Mouse (Mus musculus): ENCODE results near the gene Epn1. TPM values are rescaled to one million over a fixed set of nuclear protein-coding genes. Genes with fewer than 3 reads are reported as not detected.

Gene Epn1
- polyA plus RNA-seq (2012; rRNA removed; ENCODE audit: low replicate concordance): 151 and 159 TPM in 2 replicates

GRCm38 (mm10) chr7:5080010-5080751 lies at the start of gene Epn1:
Epn1 (plus strand) TSS chr7:5080235.

DNA sequence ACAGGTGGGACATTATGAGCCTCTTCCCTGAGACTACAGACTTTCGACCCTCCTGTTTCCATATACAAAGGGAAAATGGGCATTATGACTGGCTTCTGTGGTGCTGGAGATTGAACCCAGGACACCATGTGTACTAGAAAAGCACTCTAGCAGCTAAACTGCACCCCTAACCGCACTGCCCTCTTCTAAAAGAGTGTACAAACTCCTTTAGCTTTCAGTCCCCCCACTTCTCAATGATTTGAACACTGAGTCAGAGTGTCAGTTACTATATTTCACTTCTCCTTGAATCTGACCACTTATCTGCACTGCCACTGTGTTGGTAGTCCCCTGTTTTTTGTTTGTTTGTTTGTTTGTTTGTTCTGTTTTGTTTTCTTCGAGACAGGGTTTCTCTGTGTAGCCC lies 46.2 kb upstream of the Epn1 start, which contains the start of gene 4632433K11Rik:
Gene 4632433K11Rik, plus strand, starts transcription at position 301 of the 400 bp plus-strand sequence.

DNA sequence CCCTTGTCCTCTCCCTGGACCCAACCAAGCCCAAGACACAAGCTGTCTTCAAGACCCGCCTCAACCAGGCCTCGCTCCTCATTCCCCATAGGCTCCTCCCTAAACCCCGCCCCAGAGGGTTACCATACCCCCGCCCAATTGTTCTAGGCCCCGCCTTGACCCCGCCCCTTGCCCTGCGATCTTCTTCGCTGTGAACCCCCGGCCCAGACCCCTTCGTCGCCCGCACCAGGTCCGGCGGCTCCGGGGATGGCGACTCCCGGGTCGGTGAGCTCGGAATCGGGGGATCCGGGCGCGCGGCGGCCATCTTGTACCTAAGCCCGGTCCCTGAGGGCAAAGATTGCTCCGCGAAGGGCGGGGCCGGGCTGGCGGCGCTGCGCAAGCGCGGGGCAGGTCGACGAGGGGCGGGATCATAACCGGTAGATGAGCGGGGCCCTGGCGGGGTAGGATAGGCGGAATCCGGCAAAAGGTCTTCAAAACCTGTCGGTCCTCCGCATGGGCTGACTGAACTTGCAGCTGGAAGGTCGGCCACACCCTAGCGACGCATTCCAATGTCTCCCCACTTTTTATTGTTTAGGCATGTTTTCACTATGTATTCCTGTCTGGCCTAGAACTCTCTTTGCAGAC lies 41.8 kb upstream of the Epn1 start, which contains the start of gene Zfp784:
Gene Zfp784, minus strand, starts transcription at position 338 of the 624 bp plus-strand sequence.

GRCm38 (mm10) chr7:5051193-5052192 lies 28.5 kb upstream of the Epn1 start, which contains the start of gene Zfp580:
Zfp580 (plus strand) TSS chr7:5051538.

GRCm38 (mm10) chr7:5061774-5062359 lies 18.2 kb upstream of the Epn1 start, which contains the start of gene U2af2:
U2af2 (plus strand) TSS chr7:5062143.

DNA sequence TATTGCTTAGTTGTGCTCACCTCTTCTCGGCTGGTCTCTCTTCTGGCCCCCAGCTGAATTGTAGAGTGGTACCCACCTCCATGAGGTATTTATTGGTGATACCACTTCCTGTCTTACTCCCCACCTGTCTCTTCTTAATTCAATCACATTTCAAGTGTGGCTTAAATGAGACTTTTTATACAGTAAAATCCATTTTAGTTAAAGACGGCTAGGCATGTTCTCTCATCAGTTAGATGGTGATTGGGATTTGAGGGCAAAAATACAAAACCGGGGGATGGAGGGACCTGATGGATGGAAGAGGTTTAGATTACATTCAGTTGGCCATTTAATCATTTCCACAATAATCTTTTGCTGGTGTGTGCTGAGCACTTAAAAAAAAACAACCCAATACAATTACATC lies 36.8 kb downstream of the Epn1 start, which contains the start of gene Rfpl4:
Gene Rfpl4, minus strand, starts transcription at position 101 of the 400 bp plus-strand sequence.

GRCm38 (mm10) chr7:5125549-5126406 lies 45.7 kb downstream of the Epn1 start, which contains the start of gene Rasl2-9:
Rasl2-9 (minus strand) TSS chr7:5125950.

Other genes starting within 250 kb of the Epn1 start
- 0.04 and 0.87 TPM in 2 replicates for gene Shisa7, start 235.5 kb upstream of the Epn1 start, polyA plus RNA-seq (2012; rRNA removed; ENCODE audit: low replicate concordance)
- gene Isoc2b, start 210.0 kb upstream of the Epn1 start, polyA plus RNA-seq (2012; rRNA removed; ENCODE audit: low replicate concordance): 22.3 and 43.4 TPM in 2 replicates
- gene Isoc2a, start 203.1 kb upstream of the Epn1 start, polyA plus RNA-seq (2012; rRNA removed; ENCODE audit: low replicate concordance): 43.3 and 99.8 TPM in 2 replicates
- 0.09 and 0.67 TPM in 2 replicates for gene Gm36210, start 173.7 kb upstream of the Epn1 start, polyA plus RNA-seq (2012; rRNA removed; ENCODE audit: low replicate concordance)
- gene Zfp628, start 165.0 kb upstream of the Epn1 start, polyA plus RNA-seq (2012; rRNA removed; ENCODE audit: low replicate concordance): 8.7 and 16.0 TPM in 2 replicates
- gene Nat14, start 158.2 kb upstream of the Epn1 start, polyA plus RNA-seq (2012; rRNA removed; ENCODE audit: low replicate concordance): 3.0 and 16.9 TPM in 2 replicates
- gene Ssc5d, start 154.4 kb upstream of the Epn1 start, polyA plus RNA-seq (2012; rRNA removed; ENCODE audit: low replicate concordance): 17.4 and 38.7 TPM in 2 replicates
- 0.63 and 0.77 TPM in 2 replicates for gene Sbk2, start 115.8 kb upstream of the Epn1 start, polyA plus RNA-seq (2012; rRNA removed; ENCODE audit: low replicate concordance)
- gene Sbk3, start 109.1 kb upstream of the Epn1 start, polyA plus RNA-seq (2012; rRNA removed; ENCODE audit: low replicate concordance): 0.08 and 0.10 TPM in 2 replicates
- gene Zfp579, start 84.1 kb upstream of the Epn1 start, polyA plus RNA-seq (2012; rRNA removed; ENCODE audit: low replicate concordance): 42.5 and 74.3 TPM in 2 replicates
- gene Zfp524, start 65.8 kb upstream of the Epn1 start, polyA plus RNA-seq (2012; rRNA removed; ENCODE audit: low replicate concordance): 34.8 and 37.7 TPM in 2 replicates
- gene Fiz1, start 65.5 kb upstream of the Epn1 start, polyA plus RNA-seq (2012; rRNA removed; ENCODE audit: low replicate concordance): 22.7 and 39.7 TPM in 2 replicates
- 0.26 TPM in 1 of 2 replicates, not detected in the other for gene Gm44973, start 64.7 kb upstream of the Epn1 start, polyA plus RNA-seq (2012; rRNA removed; ENCODE audit: low replicate concordance)
- 24.3 and 43.2 TPM in 2 replicates for gene Zfp865, start 59.9 kb upstream of the Epn1 start, polyA plus RNA-seq (2012; rRNA removed; ENCODE audit: low replicate concordance)
- 0.63 and 20.2 TPM in 2 replicates for gene Ccdc106, start 59.7 kb upstream of the Epn1 start, polyA plus RNA-seq (2012; rRNA removed; ENCODE audit: low replicate concordance)
- gene 4632433K11Rik, start 46.1 kb upstream of the Epn1 start, polyA plus RNA-seq (2012; rRNA removed; ENCODE audit: low replicate concordance): not detected in 2 replicates
- 5.2 and 5.6 TPM in 2 replicates for gene Zfp784, start 41.8 kb upstream of the Epn1 start, polyA plus RNA-seq (2012; rRNA removed; ENCODE audit: low replicate concordance)
- gene Zfp580, start 28.7 kb upstream of the Epn1 start, polyA plus RNA-seq (2012; rRNA removed; ENCODE audit: low replicate concordance): 15.4 and 30.5 TPM in 2 replicates
- 143 and 241 TPM in 2 replicates for gene U2af2, start 18.1 kb upstream of the Epn1 start, polyA plus RNA-seq (2012; rRNA removed; ENCODE audit: low replicate concordance)
- gene Rfpl4, start 36.7 kb downstream of the Epn1 start, polyA plus RNA-seq (2012; rRNA removed; ENCODE audit: low replicate concordance): not detected in 2 replicates
- 0.57 and 2.0 TPM in 2 replicates for gene Rasl2-9, start 45.7 kb downstream of the Epn1 start, polyA plus RNA-seq (2012; rRNA removed; ENCODE audit: low replicate concordance)
- not detected in 2 replicates for gene Vmn1r55, start 69.4 kb downstream of the Epn1 start, polyA plus RNA-seq (2012; rRNA removed; ENCODE audit: low replicate concordance)
- not detected in 2 replicates for gene Vmn1r56, start 116.5 kb downstream of the Epn1 start, polyA plus RNA-seq (2012; rRNA removed; ENCODE audit: low replicate concordance)
- gene Vmn1r57, start 138.3 kb downstream of the Epn1 start, polyA plus RNA-seq (2012; rRNA removed; ENCODE audit: low replicate concordance): not detected in 2 replicates